In genomic region chr11:118348877-118349276, GRCm38 (mm10) we compare ENCODE assay signal across 8 mouse cellular contexts. TPM values are rescaled to one million over a fixed set of nuclear protein-coding genes. Genes with fewer than 3 reads are reported as not detected.
DNase-seq lines count a peak whose midpoint lies in the region; ATAC-seq and TF ChIP-seq lines count a peak whose summit lies in the region.

No protein-coding gene starts in this region.

- H3K4me3 ChIP-seq in embryonic facial prominence, embryonic 14.5 days (ENCODE audit: low read depth, low read length), result no peak overlapping the region
- no peak overlapping the region for H3K4me3 ChIP-seq in lung, adult 2 months (replicated peaks; ENCODE audit: extremely low read depth, low read depth, low read length)
- no peak overlapping the region for H3K4me3 ChIP-seq in stomach, embryonic 15.5 days (replicated peaks)

- no peak for TF ChIP-seq CTCF in lung, adult 2 months (IDR thresholded peaks at IDR 0.05; ENCODE audit: insufficient read depth, low read length)

- H3K27ac ChIP-seq in embryonic facial prominence, embryonic 14.5 days (replicated peaks; ENCODE audit: low read depth, low read length), result peak overlapping the region; percentile 54
- peak overlapping the region; percentile 65 for H3K27ac ChIP-seq in stomach, embryonic 15.5 days

- peaks cover 13% of the 10 kb centered on the region; the same call in 1 of the 2 replicates for H3K36me3 ChIP-seq in embryonic facial prominence, embryonic 14.5 days (ENCODE audit: control insufficient read depth, insufficient read depth, low read length)
- no peaks in the 10 kb centered on the region for H3K36me3 ChIP-seq in stomach, embryonic 15.5 days

- peak; percentile 98 for DNase-seq in heart, adult 11 months
- DNase-seq in heart, adult 8-10 months (ENCODE audit: low spot score), result no peak
- peak; percentile 59 for DNase-seq in embryonic facial prominence, embryonic 14.5 days (ENCODE audit: low spot score)
- peak; percentile 37 for DNase-seq in kidney, adult 11 months
- DNase-seq in lung, adult 2 months, result peak; percentile 56
- DNase-seq in retina, postnatal 1 day, result no peak

- no peaks in the 10 kb centered on the region for H3K27me3 ChIP-seq in embryonic facial prominence, embryonic 14.5 days (replicated peaks; ENCODE audit: control insufficient read depth, insufficient read depth, low read length)
- H3K27me3 ChIP-seq in stomach, embryonic 15.5 days (replicated peaks), result no peaks in the 10 kb centered on the region

- peaks cover 50% of the 10 kb centered on the region for H3K4me1 ChIP-seq in embryonic facial prominence, embryonic 14.5 days (ENCODE audit: control insufficient read depth, insufficient read depth, low read length)
- peaks cover 20% of the 10 kb centered on the region for H3K4me1 ChIP-seq in lung, adult 2 months (ENCODE audit: control insufficient read depth, insufficient read depth, low read length)
- peaks cover 50% of the 10 kb centered on the region for H3K4me1 ChIP-seq in stomach, embryonic 15.5 days

- no peak for ATAC-seq in embryonic facial prominence, embryonic 14.5 days (ENCODE audit: low read depth)
- peak; percentile 59 for ATAC-seq in stomach, embryonic 15.5 days (ENCODE audit: insufficient read depth, low FRiP score, low read depth)
- ATAC-seq in frontal cortex, adult (ENCODE audit: low TSS enrichment), result no peak

- H3K9ac ChIP-seq in embryonic facial prominence, embryonic 14.5 days (ENCODE audit: low read depth, low read length), result peak overlapping the region; percentile 40; the same call in 1 of the 2 replicates
- H3K9ac ChIP-seq in stomach, embryonic 15.5 days, result no peak overlapping the region

- TF ChIP-seq POLR2A in lung, adult 2 months (IDR thresholded peaks at IDR 0.05; ENCODE audit: borderline replicate concordance, extremely low read depth, low read depth, low read length), result no peak

- H3K4me2 ChIP-seq in embryonic facial prominence, embryonic 14.5 days (ENCODE audit: low read depth, low read length), result 0 out of 2 replicates have a peak overlapping the region, but pooled peaks have one; percentile 2
- no peak overlapping the region for H3K4me2 ChIP-seq in stomach, embryonic 15.5 days

- no peaks in the 10 kb centered on the region for H3K9me3 ChIP-seq in embryonic facial prominence, embryonic 14.5 days (ENCODE audit: control insufficient read depth, low read length)
- no peaks in the 10 kb centered on the region for H3K9me3 ChIP-seq in stomach, embryonic 15.5 days

- WGBS in embryonic facial prominence, embryonic 14.5 days, result 58% methylated on average over 5 of the region's 5 CpGs
- 24% methylated on average over 5 of the region's 5 CpGs for WGBS in lung, adult 2 months
- 39% methylated on average over 5 of the region's 5 CpGs for WGBS in stomach, embryonic 15.5 days

RNA-seq across cellular contexts. Expression of gene Cep295nl, which starts 6.6 kb away (rescaled TPM):
- 1 to 10 TPM in 1 of 4 experiments, under 1 TPM in 3; 0.82 to 1.0 (median 0.88) TPM for total RNA-seq in heart, adult 8-10 months (2022)
- polyA plus RNA-seq in embryonic facial prominence, embryonic 14.5 days (2014; fragmentation: Nextera tagmentation; extraction: Ambion mirVana), result 0.63 and 1.2 TPM in 2 replicates
- 0.28 and 0.32 TPM in 2 replicates for polyA plus RNA-seq in lung, adult 2 months (2012; rRNA removed)
- 0.36 and 0.42 TPM in 2 replicates for polyA plus RNA-seq in stomach, embryonic 15.5 days (2015; fragmentation: Nextera tagmentation; extraction: Ambion mirVana)

RNA-seq across cellular contexts. Expression of gene Timp2, which starts 6.7 kb away (rescaled TPM):
- 10 to 100 TPM; 73.9 to 99.6 (median 87.5) TPM for total RNA-seq in heart, adult 8-10 months (2022)
- polyA plus RNA-seq in embryonic facial prominence, embryonic 14.5 days (2014; fragmentation: Nextera tagmentation; extraction: Ambion mirVana), result 182 and 196 TPM in 2 replicates
- polyA plus RNA-seq in lung, adult 2 months (2012; rRNA removed), result 353 and 397 TPM in 2 replicates
- polyA plus RNA-seq in stomach, embryonic 15.5 days (2015; fragmentation: Nextera tagmentation; extraction: Ambion mirVana), result 78.8 and 83.0 TPM in 2 replicates

RNA-seq across cellular contexts. Expression of gene Lgals3bp, which starts 53.0 kb away (rescaled TPM):
- 10 to 100 TPM; 19.7 to 25.8 (median 23.3) TPM for total RNA-seq in heart, adult 8-10 months (2022)
- polyA plus RNA-seq in embryonic facial prominence, embryonic 14.5 days (2014; fragmentation: Nextera tagmentation; extraction: Ambion mirVana), result 11.8 and 14.2 TPM in 2 replicates
- 259 and 311 TPM in 2 replicates for polyA plus RNA-seq in lung, adult 2 months (2012; rRNA removed)
- 67.4 and 81.5 TPM in 2 replicates for polyA plus RNA-seq in stomach, embryonic 15.5 days (2015; fragmentation: Nextera tagmentation; extraction: Ambion mirVana)

RNA-seq across cellular contexts. Expression of gene Usp36, which starts 58.8 kb away (rescaled TPM):
- 10 to 100 TPM; 13.2 to 14.5 (median 13.9) TPM for total RNA-seq in heart, adult 8-10 months (2022)
- 15.9 and 16.1 TPM in 2 replicates for polyA plus RNA-seq in embryonic facial prominence, embryonic 14.5 days (2014; fragmentation: Nextera tagmentation; extraction: Ambion mirVana)
- polyA plus RNA-seq in lung, adult 2 months (2012; rRNA removed), result 18.2 and 19.0 TPM in 2 replicates
- polyA plus RNA-seq in stomach, embryonic 15.5 days (2015; fragmentation: Nextera tagmentation; extraction: Ambion mirVana), result 20.3 and 20.5 TPM in 2 replicates

Comparison
In these comparisons a context has a peak if more than half of its experiments do, and no peak if none do; other contexts are left out.
1. DNase-seq: peak in heart, adult 11 months (single experiment), embryonic facial prominence, embryonic 14.5 days (single experiment), kidney, adult 11 months (single experiment) and lung, adult 2 months (single experiment); none in heart, adult 8-10 months (single experiment) and retina, postnatal 1 day (single experiment).